Mouse (Mus musculus) spleen, postnatal 10 days (tissue): ENCODE measurements around the gene Ankle1.
A peak's percentile ranks its signal among the peaks of the same experiment; 100 is the strongest.
"Not testable (repeated sequence)": the region's sequence is repeated elsewhere in the genome, so short reads cannot be mapped to it uniquely, and the experiment has no call there.

Experiments
- DNase-seq, 2 experiments: peaks; one replicate each; pipeline ENCODE4 v3.0.0; 2021 to 2022; ENCODE audit warnings: low spot score in 2 of 2

Gene Ankle1

GRCm38 (mm10) chr8:71407441-71407840 lies 1.6 kb downstream of the Ankle1 start:
- no peak for DNase-seq

GRCm38 (mm10) chr8:71408231-71408630 lies 2.4 kb downstream of the Ankle1 start:
- DNase-seq = no peak

GRCm38 (mm10) chr8:71411535-71412273 lies 5.9 kb downstream of the Ankle1 start:
- DNase-seq = no peak

- DNase-seq = no peak
Observed at GRCm38 (mm10) chr8:71422121-71422520, 16.3 kb downstream of the Ankle1 start.

- DNase-seq = not testable (repeated sequence)
Observed at GRCm38 (mm10) chr8:71432935-71433334, 27.1 kb downstream of the Ankle1 start.

GRCm38 (mm10) chr8:71437041-71437440 lies 31.2 kb downstream of the Ankle1 start:
- no peak for DNase-seq

- DNase-seq = peak; percentile 52 to 69
Observed at GRCm38 (mm10) chr8:71441404-71441803, 35.6 kb downstream of the Ankle1 start.

- DNase-seq = no peak
Observed at GRCm38 (mm10) chr8:71445096-71445495, 39.3 kb downstream of the Ankle1 start.

GRCm38 (mm10) chr8:71451337-71451736 lies 45.5 kb downstream of the Ankle1 start:
- no peak for DNase-seq

- no peak for DNase-seq
Observed at GRCm38 (mm10) chr8:71451777-71452176, 46.0 kb downstream of the Ankle1 start.

GRCm38 (mm10) chr8:71452669-71453068 lies 46.9 kb downstream of the Ankle1 start:
- no peak for DNase-seq

- DNase-seq = no peak
Observed at GRCm38 (mm10) chr8:71454668-71455067, 48.9 kb downstream of the Ankle1 start.

GRCm38 (mm10) chr8:71456906-71457305 lies 51.1 kb downstream of the Ankle1 start:
- no peak for DNase-seq

- peak in 1 of 2 experiments; percentile 19 for DNase-seq
Observed at GRCm38 (mm10) chr8:71457659-71458270, 52.0 kb downstream of the Ankle1 start.
